Comparison of ENCODE assay signal across 26 mouse cellular contexts in the genomic region with DNA sequence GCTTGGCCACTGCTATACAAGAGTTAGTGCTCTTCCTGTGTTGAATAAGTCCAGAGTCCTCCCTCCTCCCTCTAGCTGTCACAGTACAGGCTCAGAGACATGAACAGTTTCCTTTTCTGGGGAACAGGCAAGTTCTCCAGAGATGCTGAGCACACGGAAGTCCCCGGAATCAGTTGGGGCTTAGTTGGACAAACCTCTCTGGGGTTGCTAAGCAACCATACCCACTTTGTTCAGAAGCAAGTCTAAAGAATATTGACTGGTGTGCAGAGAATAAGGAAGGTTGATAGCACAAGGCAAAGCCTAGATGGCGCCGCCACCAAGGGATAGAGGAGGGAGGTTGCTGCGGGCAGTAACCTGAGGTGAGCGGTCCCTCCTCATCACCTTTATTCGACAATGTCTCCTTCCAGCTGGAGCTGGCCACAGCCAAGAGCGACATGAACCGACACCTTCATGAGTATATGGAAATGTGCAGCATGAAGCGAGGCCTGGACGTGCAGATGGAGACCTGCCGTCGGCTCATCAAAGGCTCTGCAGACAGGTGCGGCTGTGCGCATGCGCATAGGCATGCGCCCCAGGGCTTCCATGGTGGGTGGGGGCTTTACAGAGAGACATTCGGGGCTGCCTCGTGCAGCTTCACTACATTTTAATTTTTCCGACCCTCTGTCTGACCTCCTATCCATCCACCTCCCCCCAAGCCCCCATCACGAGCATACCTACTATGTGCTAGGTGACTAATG. TPM values are rescaled to one million over a fixed set of nuclear protein-coding genes. Genes with fewer than 3 reads are reported as not detected.
DNase-seq lines count a peak whose midpoint lies in the region; ATAC-seq and TF ChIP-seq lines count a peak whose summit lies in the region.
"Had no signal": no experiment of that assay in that cellular context is flagged by ENCODE, and none has a peak within 500 bp of the region (broad histone marks: within the 10 kb centered on the region; RNA-seq: fewer than 3 reads in every experiment).

No protein-coding gene starts in this region.

- no peak for ATAC-seq in intestine, postnatal 0 days
- ATAC-seq in intestine, embryonic 16.5 days, result no peak
- ATAC-seq in midbrain, embryonic 15.5 days (replicated peaks), result 0 out of 2 replicates have a peak, but pooled peaks have one; percentile 11
- no peak for ATAC-seq in midbrain, embryonic 13.5 days
- ATAC-seq in liver, postnatal 0 days, result no peak

- 86% methylated on average over 21 of the region's 21 CpGs for WGBS in intestine, postnatal 0 days
- WGBS in intestine, embryonic 16.5 days, result 87% methylated on average over 21 of the region's 21 CpGs
- 85% methylated on average over 21 of the region's 21 CpGs for WGBS in midbrain, embryonic 15.5 days
- 87% methylated on average over 21 of the region's 21 CpGs for WGBS in midbrain, embryonic 13.5 days
- WGBS in liver, postnatal 0 days (ENCODE audit: insufficient replicate concordance), result 83% methylated on average over 21 of the region's 21 CpGs

- H3K36me3 ChIP-seq in intestine, postnatal 0 days (ENCODE audit: control insufficient read depth, insufficient read depth), result peaks cover 36% of the 10 kb centered on the region
- H3K36me3 ChIP-seq in intestine, embryonic 16.5 days (ENCODE audit: control insufficient read depth, insufficient read depth, low read length), result peaks cover 6% of the 10 kb centered on the region; the same call in 1 of the 2 replicates
- H3K36me3 ChIP-seq in midbrain, embryonic 15.5 days (replicated peaks), result peaks cover 14% of the 10 kb centered on the region
- peaks cover 27% of the 10 kb centered on the region for H3K36me3 ChIP-seq in midbrain, embryonic 13.5 days
- H3K36me3 ChIP-seq in liver, postnatal 0 days (replicated peaks; ENCODE audit: insufficient read depth, low read length), result peaks cover 12% of the 10 kb centered on the region

- no peak overlapping the region for H3K9ac ChIP-seq in intestine, postnatal 0 days (ENCODE audit: low read depth, low read length)
- H3K9ac ChIP-seq in intestine, embryonic 16.5 days (ENCODE audit: low read depth, low read length), result no peak overlapping the region
- H3K9ac ChIP-seq in midbrain, embryonic 15.5 days, result no peak overlapping the region
- H3K9ac ChIP-seq in midbrain, embryonic 13.5 days (replicated peaks), result no peak overlapping the region
- H3K9ac ChIP-seq in liver, postnatal 0 days (replicated peaks), result no peak overlapping the region
- H3K9ac ChIP-seq: heart, embryonic 15.5 days; liver, embryonic 15.5 days had no signal

- peak; percentile 82 for DNase-seq in ES-CJ7 (ENCODE audit: low read depth, low spot score)
- no peak for DNase-seq in liver, postnatal 0 days
- DNase-seq in frontal cortex, postnatal 14 days (ENCODE audit: low spot score in 2 of 2), result no peak
- no peak for DNase-seq in heart, postnatal 10 days
- DNase-seq: adrenal gland, postnatal 25 days; cerebellum, adult 2 months; gastrocnemius, postnatal 14 days; kidney, adult 9 months; kidney, postnatal 4 days; lung, postnatal 14 days; spleen, adult 18-20 months had no signal

- H3K9me3 ChIP-seq in intestine, postnatal 0 days (ENCODE audit: control insufficient read depth), result no peaks in the 10 kb centered on the region
- H3K9me3 ChIP-seq in intestine, embryonic 16.5 days (ENCODE audit: control insufficient read depth, low read length), result 0 out of 2 replicates have a peak, but pooled peaks cover 4% of the 10 kb centered on the region
- H3K9me3 ChIP-seq in midbrain, embryonic 15.5 days, result no peaks in the 10 kb centered on the region
- H3K9me3 ChIP-seq in midbrain, embryonic 13.5 days, result peaks cover 7% of the 10 kb centered on the region; the same call in 1 of the 2 replicates
- peaks cover 4% of the 10 kb centered on the region; the same call in 1 of the 2 replicates for H3K9me3 ChIP-seq in liver, postnatal 0 days (ENCODE audit: low read length)
- H3K9me3 ChIP-seq: heart, embryonic 15.5 days; liver, embryonic 15.5 days had no signal

- no peak overlapping the region for H3K4me2 ChIP-seq in intestine, postnatal 0 days (replicated peaks; ENCODE audit: low read depth)
- H3K4me2 ChIP-seq in intestine, embryonic 16.5 days (ENCODE audit: low read depth, low read length), result no peak overlapping the region
- no peak overlapping the region for H3K4me2 ChIP-seq in midbrain, embryonic 15.5 days
- H3K4me2 ChIP-seq in midbrain, embryonic 13.5 days (replicated peaks), result no peak overlapping the region
- no peak overlapping the region for H3K4me2 ChIP-seq in liver, postnatal 0 days (ENCODE audit: low read depth, low read length)

- no peak overlapping the region for H3K4me3 ChIP-seq in intestine, postnatal 0 days (ENCODE audit: low read depth, low read length)
- H3K4me3 ChIP-seq in intestine, embryonic 16.5 days (ENCODE audit: low read length), result no peak overlapping the region
- no peak overlapping the region for H3K4me3 ChIP-seq in midbrain, embryonic 15.5 days
- no peak overlapping the region for H3K4me3 ChIP-seq in midbrain, embryonic 13.5 days (replicated peaks)
- no peak overlapping the region for H3K4me3 ChIP-seq in liver, postnatal 0 days (ENCODE audit: low read depth, low read length)
- H3K4me3 ChIP-seq: heart, embryonic 15.5 days; liver, embryonic 15.5 days had no signal

- no peaks in the 10 kb centered on the region; the same call in 1 of the 2 replicates for H3K4me1 ChIP-seq in intestine, postnatal 0 days (replicated peaks; ENCODE audit: control insufficient read depth, insufficient read depth, low read length)
- H3K4me1 ChIP-seq in intestine, embryonic 16.5 days (ENCODE audit: control insufficient read depth, insufficient read depth, low read length), result 0 out of 2 replicates have a peak, but pooled peaks cover 4% of the 10 kb centered on the region
- H3K4me1 ChIP-seq in midbrain, embryonic 15.5 days, result peaks cover 24% of the 10 kb centered on the region
- peaks cover 26% of the 10 kb centered on the region for H3K4me1 ChIP-seq in midbrain, embryonic 13.5 days (replicated peaks)
- peaks cover 15% of the 10 kb centered on the region; the same call in 1 of the 2 replicates for H3K4me1 ChIP-seq in liver, postnatal 0 days (ENCODE audit: insufficient read depth)

- peak; percentile 35; the same call in 1 of the 2 replicates for TF ChIP-seq CTCF in intestine, postnatal 0 days (IDR thresholded peaks at IDR 0.05; ENCODE audit: low read depth)
- peak; percentile 21 for TF ChIP-seq CTCF in liver, postnatal 0 days (IDR thresholded peaks at IDR 0.05; ENCODE audit: low read depth)

- intact Hi-C loops in heart, postnatal 10 days (cut with DNase I), result loop anchor here (5.0 kb wide), 1 partner anchor 37 kb away; no protein-coding TSS in a partner anchor

- H3K27me3 ChIP-seq in intestine, postnatal 0 days (replicated peaks; ENCODE audit: control insufficient read depth, insufficient read depth, low read length), result no peaks in the 10 kb centered on the region
- H3K27me3 ChIP-seq in intestine, embryonic 16.5 days (replicated peaks; ENCODE audit: control insufficient read depth, insufficient read depth, low read length), result no peaks in the 10 kb centered on the region
- H3K27me3 ChIP-seq in midbrain, embryonic 15.5 days (replicated peaks), result no peaks in the 10 kb centered on the region
- no peaks in the 10 kb centered on the region for H3K27me3 ChIP-seq in midbrain, embryonic 13.5 days
- no peaks in the 10 kb centered on the region for H3K27me3 ChIP-seq in liver, postnatal 0 days (ENCODE audit: insufficient read depth, low read length)
- H3K27me3 ChIP-seq: heart, embryonic 15.5 days; liver, embryonic 15.5 days had no signal

- no peak for TF ChIP-seq EP300 in liver, postnatal 0 days (IDR thresholded peaks at IDR 0.05; ENCODE audit: low read depth)

- no peak overlapping the region for H3K27ac ChIP-seq in intestine, postnatal 0 days (ENCODE audit: low read depth, low read length)
- no peak overlapping the region for H3K27ac ChIP-seq in intestine, embryonic 16.5 days (ENCODE audit: low read length)
- H3K27ac ChIP-seq in midbrain, embryonic 15.5 days, result 0 out of 2 replicates have a peak overlapping the region, but pooled peaks have one; percentile 21
- no peak overlapping the region for H3K27ac ChIP-seq in midbrain, embryonic 13.5 days
- H3K27ac ChIP-seq in liver, postnatal 0 days (ENCODE audit: low read depth), result no peak overlapping the region
- H3K27ac ChIP-seq: forebrain, embryonic 10.5 days; heart, embryonic 15.5 days had no signal

RNA-seq across cellular contexts. Expression of gene Aldh4a1, which starts 8.0 kb away (rescaled TPM):
- 3.5 and 3.9 TPM in 2 replicates for polyA plus RNA-seq in intestine, postnatal 0 days (2015; fragmentation: Nextera tagmentation; extraction: Ambion mirVana)
- polyA plus RNA-seq in intestine, embryonic 16.5 days (2015; fragmentation: Nextera tagmentation; extraction: Ambion mirVana), result 13.7 and 17.2 TPM in 2 replicates
- 27.1 and 32.0 TPM in 2 replicates for polyA plus RNA-seq in midbrain, embryonic 15.5 days (2015; fragmentation: Nextera tagmentation; extraction: Ambion mirVana)
- 18.0 and 20.0 TPM in 2 replicates for polyA plus RNA-seq in midbrain, embryonic 13.5 days (2015; fragmentation: Nextera tagmentation; extraction: Ambion mirVana)
- polyA plus RNA-seq in liver, postnatal 0 days (2015; fragmentation: Nextera tagmentation; extraction: Ambion mirVana), result 81.2 and 86.3 TPM in 2 replicates
- 10 to 100 TPM; 15.6 to 15.7 TPM for total RNA-seq in heart, postnatal 10 days (2021)

RNA-seq across cellular contexts. Expression of gene Gm21969, which starts 11.7 kb away (rescaled TPM):
- polyA plus RNA-seq in intestine, postnatal 0 days (2015; fragmentation: Nextera tagmentation; extraction: Ambion mirVana), result not detected in 2 replicates
- not detected in 2 replicates for polyA plus RNA-seq in intestine, embryonic 16.5 days (2015; fragmentation: Nextera tagmentation; extraction: Ambion mirVana)
- polyA plus RNA-seq in midbrain, embryonic 15.5 days (2015; fragmentation: Nextera tagmentation; extraction: Ambion mirVana), result not detected in 2 replicates
- not detected in 2 replicates for polyA plus RNA-seq in midbrain, embryonic 13.5 days (2015; fragmentation: Nextera tagmentation; extraction: Ambion mirVana)
- polyA plus RNA-seq in liver, postnatal 0 days (2015; fragmentation: Nextera tagmentation; extraction: Ambion mirVana), result 0.04 TPM in 1 of 2 replicates, not detected in the other
- total RNA-seq in heart, postnatal 10 days (2021), result not detected
- total RNA-seq: adrenal gland, postnatal 25 days; gastrocnemius, postnatal 14 days; heart, adult 8-10 months; hematopoietic stem cell, adult 5-6 weeks; layer of hippocampus, postnatal 10 days; megakaryocyte-erythroid progenitor cell, adult 5-6 weeks; monocyte, adult 5-6 weeks had no signal
- polyA plus RNA-seq: forebrain, embryonic 10.5 days; heart, embryonic 15.5 days; limb, embryonic 11.5 days; liver, embryonic 15.5 days; neural tube, embryonic 11.5 days; stomach, embryonic 14.5 days had no signal

RNA-seq across cellular contexts. Expression of gene Tas1r2, which starts 38.6 kb away (rescaled TPM):
- not detected in 2 replicates for polyA plus RNA-seq in intestine, postnatal 0 days (2015; fragmentation: Nextera tagmentation; extraction: Ambion mirVana)
- not detected in 2 replicates for polyA plus RNA-seq in intestine, embryonic 16.5 days (2015; fragmentation: Nextera tagmentation; extraction: Ambion mirVana)
- not detected in 2 replicates for polyA plus RNA-seq in midbrain, embryonic 15.5 days (2015; fragmentation: Nextera tagmentation; extraction: Ambion mirVana)
- polyA plus RNA-seq in midbrain, embryonic 13.5 days (2015; fragmentation: Nextera tagmentation; extraction: Ambion mirVana), result not detected in 2 replicates
- not detected in 2 replicates for polyA plus RNA-seq in liver, postnatal 0 days (2015; fragmentation: Nextera tagmentation; extraction: Ambion mirVana)
- total RNA-seq in heart, postnatal 10 days (2021), result not detected
- total RNA-seq: adrenal gland, postnatal 25 days; gastrocnemius, postnatal 14 days; heart, adult 8-10 months; hematopoietic stem cell, adult 5-6 weeks; layer of hippocampus, postnatal 10 days; megakaryocyte-erythroid progenitor cell, adult 5-6 weeks; monocyte, adult 5-6 weeks had no signal
- polyA plus RNA-seq: cerebellum, adult 2 months; forebrain, embryonic 10.5 days; heart, embryonic 15.5 days; limb, embryonic 11.5 days; liver, embryonic 15.5 days; neural tube, embryonic 11.5 days; stomach, embryonic 14.5 days had no signal
